Mouse (Mus musculus): ENCODE results near the gene Gm3336. TPM values are rescaled to one million over a fixed set of nuclear protein-coding genes. Genes with fewer than 3 reads are reported as not detected.

Gene Gm3336
- total and polyA plus RNA-seq, 3 experiments: 0.25 to 0.49 TPM; not detected in 1

DNA sequence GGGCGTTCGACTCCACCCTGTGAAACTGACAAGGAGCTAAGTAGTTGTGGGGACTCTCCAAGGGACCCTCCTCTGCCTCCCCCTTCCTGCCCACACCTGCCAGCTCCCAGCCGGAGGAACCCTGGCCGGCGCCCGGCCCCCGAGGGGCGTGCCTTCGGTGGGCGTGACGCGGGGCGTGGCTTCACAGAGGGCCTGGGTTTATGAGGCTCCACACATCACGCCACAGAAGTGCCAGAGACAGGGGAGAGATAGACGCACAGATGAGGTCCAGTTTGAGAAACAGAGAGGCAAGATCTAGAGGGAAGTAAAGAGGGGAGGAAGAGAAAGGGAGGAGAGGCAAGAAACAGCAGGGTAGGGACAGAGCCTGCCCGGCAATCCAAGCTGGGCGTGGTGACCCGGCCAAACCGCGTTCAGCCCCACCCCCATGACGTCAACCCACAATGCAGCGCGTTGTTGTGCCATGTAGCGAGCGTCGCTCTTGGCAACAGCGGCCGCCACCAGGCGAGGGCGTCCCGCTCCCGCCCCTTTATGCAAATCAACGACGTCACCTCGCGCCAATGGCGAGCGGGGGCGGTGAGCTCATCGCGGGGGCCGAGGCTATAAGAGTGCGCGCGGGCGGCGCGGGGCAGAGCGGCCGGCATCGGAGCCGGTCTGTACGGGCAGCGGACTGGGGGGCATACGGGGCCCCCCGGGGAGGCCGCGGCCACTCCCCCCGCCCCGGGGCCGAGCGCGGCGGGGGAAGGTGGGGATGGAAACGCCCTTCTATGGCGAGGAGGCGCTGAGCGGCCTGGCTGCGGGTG, 19.8 kb upstream of the Gm3336 start, which contains the start of gene Jund (continued):
- TF ChIP-seq ZMIZ1 (IDR thresholded peaks at IDR 0.05; ENCODE audit: low read depth, low read length) (peak; percentile 99), RCOR1 (conservative IDR thresholded peaks at IDR 0.05; ENCODE audit: low read depth, low read length) (no peak), ZNF384 (IDR thresholded peaks at IDR 0.05; ENCODE audit: low read depth, low read length) (no peak), TBP (conservative IDR thresholded peaks at IDR 0.05; ENCODE audit: low read depth, low read length) (peak; percentile 92), MYC (IDR thresholded peaks at IDR 0.05; ENCODE audit: low read depth, low read length) (0 out of 2 replicates have a peak, but pooled peaks have one; percentile 43), MEF2A (IDR thresholded peaks at IDR 0.05; ENCODE audit: borderline replicate concordance, low read depth, low read length) (peak; percentile 41; the same call in 1 of the 2 replicates), BHLHE40 (IDR thresholded peaks at IDR 0.05; ENCODE audit: low read depth, low read length) (0 out of 2 replicates have a peak, but pooled peaks have one; percentile 2), POLR2A (IDR thresholded peaks at IDR 0.05; ENCODE audit: low read depth, low read length) (peak; percentile 100), USF1 (IDR thresholded peaks at IDR 0.05; ENCODE audit: low read depth, low read length) (no peak; the same call in 1 of the 2 replicates)

DNA sequence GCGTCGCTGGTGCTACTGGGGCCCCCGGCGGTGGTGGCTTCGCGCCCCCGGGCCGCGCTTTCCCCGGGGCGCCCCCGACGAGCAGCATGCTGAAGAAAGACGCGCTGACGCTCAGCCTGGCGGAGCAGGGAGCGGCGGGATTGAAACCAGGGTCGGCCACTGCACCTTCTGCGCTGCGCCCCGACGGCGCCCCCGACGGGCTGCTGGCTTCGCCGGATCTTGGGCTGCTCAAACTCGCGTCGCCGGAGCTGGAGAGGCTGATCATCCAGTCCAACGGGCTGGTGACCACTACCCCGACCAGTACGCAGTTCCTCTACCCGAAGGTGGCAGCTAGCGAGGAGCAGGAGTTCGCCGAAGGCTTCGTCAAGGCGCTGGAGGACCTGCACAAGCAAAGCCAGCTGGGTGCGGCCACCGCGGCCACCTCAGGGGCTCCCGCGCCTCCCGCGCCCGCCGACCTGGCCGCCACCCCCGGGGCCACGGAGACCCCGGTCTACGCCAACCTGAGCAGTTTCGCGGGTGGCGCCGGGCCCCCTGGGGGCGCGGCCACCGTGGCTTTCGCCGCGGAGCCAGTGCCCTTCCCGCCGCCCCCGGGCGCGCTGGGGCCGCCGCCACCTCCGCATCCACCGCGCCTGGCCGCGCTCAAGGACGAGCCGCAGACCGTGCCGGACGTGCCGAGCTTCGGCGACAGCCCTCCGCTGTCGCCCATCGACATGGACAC, 19.1 kb upstream of the Gm3336 start:
- TF ChIP-seq ELF1 (IDR thresholded peaks at IDR 0.05; ENCODE audit: low read depth, low read length) (peak; percentile 0; the same call in 1 of the 2 replicates), UBTF (IDR thresholded peaks at IDR 0.05; ENCODE audit: low read depth, low read length) (peak; percentile 90), CHD1 (IDR thresholded peaks at IDR 0.05; ENCODE audit: low read depth, low read length) (peak; percentile 49; the same call in 1 of the 2 replicates), E2F4 (IDR thresholded peaks at IDR 0.05; ENCODE audit: insufficient replicate concordance, low read depth, low read length) (no peak)
- in situ Hi-C loops (cut with MboI; ENCODE audit: low pct_ligation_motif_present, low pct_unique_long_range_greater_than_20kb, low sequenced_read_pairs) (no loop called here), dilution Hi-C loops (cut with MboI; ENCODE audit: extremely low pct_ligation_motif_present, extremely low pct_unique_long_range_greater_than_20kb, low sequenced_read_pairs) (no loop called here)
- H3K9ac ChIP-seq (ENCODE audit: insufficient read depth, low read depth): peak overlapping the region; percentile 99
- peak overlapping the region; percentile 92 for H3K27ac ChIP-seq (ENCODE audit: insufficient read depth, low read depth)
- H3K4me2 ChIP-seq (ENCODE audit: insufficient read depth, low read depth, poor library complexity, severe bottlenecking): no peak overlapping the region
- H3K4me1 ChIP-seq (ENCODE audit: control insufficient read depth in 1 of 2, insufficient read depth in 2 of 2): peaks cover 11 to 53% of the 10 kb centered on the region in 2 experiments
- H3K27me3 ChIP-seq (replicated peaks): no peaks in the 10 kb centered on the region
- no peak for DNase-seq (ENCODE audit: extremely low read depth)
- peak overlapping the region; percentile 80 to 99 (median 82) for H3K4me3 ChIP-seq (replicated peaks in 1 of 3; ENCODE audit: low read depth in 2 of 3, low read length in 2 of 3, poor library complexity in 1 of 3)
- no peaks in the 10 kb centered on the region for H3K9me3 ChIP-seq (replicated peaks; ENCODE audit: low read length)
- peaks cover 0 to 31% of the 10 kb centered on the region in 2 experiments for H3K36me3 ChIP-seq (replicated peaks in 1 of 2; ENCODE audit: control insufficient read depth in 1 of 2, insufficient read depth in 1 of 2, low read length in 1 of 2)
- H3K79me2 ChIP-seq (replicated peaks; ENCODE audit: control insufficient read depth, extremely low read depth, insufficient read depth, poor library complexity, severe bottlenecking): peaks cover 23% of the 10 kb centered on the region

All from CH12.LX (cell line).